Mouse (Mus musculus): ENCODE measurements around the gene Ptpn1. TPM values are rescaled to one million over a fixed set of nuclear protein-coding genes. Genes with fewer than 3 reads are reported as not detected.
A peak's percentile ranks its signal among the peaks of the same experiment; 100 is the strongest.

Ptpn1 gene
- total RNA-seq, 2 experiments from 2014 or later: 9.1 to 11.7 TPM

DNA sequence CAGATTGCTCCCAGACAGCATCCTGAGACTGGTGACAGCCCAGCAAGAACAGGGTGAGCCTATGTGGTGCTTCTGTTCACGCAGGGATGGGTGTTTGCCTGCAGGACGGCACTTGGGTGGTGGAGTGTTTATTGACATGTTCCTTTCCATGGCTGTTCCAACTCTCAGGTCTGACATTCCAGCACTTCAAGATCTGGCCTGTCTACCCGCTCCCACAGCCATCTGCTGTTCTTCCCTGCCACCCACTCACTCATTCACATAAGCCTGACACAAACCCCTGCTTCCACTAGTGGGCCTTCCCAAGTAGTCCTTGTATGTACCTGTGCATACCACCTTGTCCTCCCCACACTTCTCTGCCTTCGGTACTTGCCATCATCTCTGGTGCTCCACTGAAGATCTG lies 31.3 kb downstream of the Ptpn1 start:
- ATAC-seq (replicated peaks; ENCODE audit: low FRiP score, poor library complexity, severe bottlenecking): no peak

DNA sequence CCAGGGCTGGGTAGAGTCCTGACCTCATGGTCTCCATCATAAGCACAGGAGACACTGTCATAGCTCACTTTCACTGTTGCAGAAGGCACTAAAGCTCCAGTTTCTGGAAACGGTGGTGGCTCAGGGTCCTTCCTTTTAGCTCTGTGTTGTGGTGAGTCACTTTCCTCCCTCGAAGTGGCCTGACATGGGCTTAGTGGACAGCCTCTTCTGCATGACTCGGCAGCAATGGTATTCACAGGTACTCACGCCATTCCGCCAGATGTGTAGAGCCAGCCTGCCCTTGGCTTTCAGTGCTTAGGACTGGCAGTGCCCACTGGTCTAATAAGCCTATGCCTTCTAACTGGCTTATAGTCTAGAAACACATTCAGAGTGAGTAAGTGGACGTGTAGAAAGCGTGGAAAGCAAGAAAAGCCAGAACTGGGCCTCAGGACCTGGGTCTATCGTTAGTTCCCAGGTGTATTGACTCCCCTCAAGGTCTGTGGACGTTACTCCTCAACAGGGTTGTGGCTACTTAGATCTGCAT lies 32.0 kb downstream of the Ptpn1 start:
- no peak for ATAC-seq (replicated peaks; ENCODE audit: low FRiP score, poor library complexity, severe bottlenecking)

DNA sequence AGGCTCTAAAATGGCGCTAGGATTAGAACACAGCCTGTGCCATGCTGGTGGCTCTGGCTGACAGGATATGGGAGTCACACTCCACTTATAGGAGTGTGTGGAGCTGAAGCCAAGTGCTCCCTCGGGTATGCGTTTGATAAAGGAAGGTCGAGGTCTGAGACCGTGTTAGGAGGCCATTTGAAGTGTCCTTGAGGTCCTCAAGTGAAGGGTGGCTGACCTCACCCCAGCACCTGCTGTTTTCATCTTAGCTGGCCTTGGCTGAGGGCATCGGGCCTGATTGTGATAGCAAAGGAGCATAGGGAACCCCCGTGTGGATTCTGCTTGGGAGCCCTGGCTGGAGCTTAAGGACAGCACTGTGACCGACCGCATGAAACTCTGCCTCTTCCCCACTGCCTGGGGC lies 32.5 kb downstream of the Ptpn1 start:
- ATAC-seq (replicated peaks; ENCODE audit: low FRiP score, poor library complexity, severe bottlenecking): no peak

DNA sequence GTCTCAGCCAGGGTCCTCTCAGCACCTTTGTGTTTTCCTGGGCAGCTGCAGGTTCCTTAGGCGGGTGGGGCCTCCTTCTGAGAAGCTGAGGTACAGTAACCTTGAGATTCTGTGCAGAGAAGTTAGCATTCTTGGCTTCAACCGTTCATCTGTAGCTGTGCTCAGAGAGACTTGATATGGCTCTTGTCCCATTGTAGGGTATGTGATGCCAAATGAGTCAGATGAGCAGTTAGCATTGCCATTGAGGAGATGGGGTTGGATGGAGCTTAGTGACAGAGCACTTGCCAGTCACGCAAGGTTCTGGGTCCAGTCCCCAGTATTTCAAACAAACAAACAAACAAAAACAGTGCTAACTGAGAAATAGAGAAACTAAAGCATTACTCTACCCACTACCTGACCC lies 34.1 kb downstream of the Ptpn1 start:
- no peak for ATAC-seq (replicated peaks; ENCODE audit: low FRiP score, poor library complexity, severe bottlenecking)

DNA sequence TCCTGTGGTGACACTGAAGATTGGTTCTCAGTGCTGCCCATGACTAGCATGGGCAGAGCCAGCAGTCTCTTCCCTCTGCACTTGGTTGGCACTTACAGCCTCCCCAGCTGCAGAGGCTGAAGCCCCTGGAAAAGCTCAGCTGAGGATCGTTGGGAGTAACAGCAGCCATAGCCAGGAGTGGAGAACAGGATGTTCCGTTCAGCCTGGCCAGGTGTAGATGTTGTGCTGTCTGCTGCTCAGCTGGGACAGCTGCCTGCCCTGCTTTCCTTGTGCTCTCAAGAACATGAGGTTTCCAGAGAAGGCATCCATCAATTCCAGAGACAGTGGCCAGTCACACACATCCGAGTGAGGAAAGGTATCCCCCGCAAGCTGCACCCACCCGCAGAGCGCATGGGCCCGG lies 36.6 kb downstream of the Ptpn1 start:
- ATAC-seq (replicated peaks; ENCODE audit: low FRiP score, poor library complexity, severe bottlenecking): no peak

DNA sequence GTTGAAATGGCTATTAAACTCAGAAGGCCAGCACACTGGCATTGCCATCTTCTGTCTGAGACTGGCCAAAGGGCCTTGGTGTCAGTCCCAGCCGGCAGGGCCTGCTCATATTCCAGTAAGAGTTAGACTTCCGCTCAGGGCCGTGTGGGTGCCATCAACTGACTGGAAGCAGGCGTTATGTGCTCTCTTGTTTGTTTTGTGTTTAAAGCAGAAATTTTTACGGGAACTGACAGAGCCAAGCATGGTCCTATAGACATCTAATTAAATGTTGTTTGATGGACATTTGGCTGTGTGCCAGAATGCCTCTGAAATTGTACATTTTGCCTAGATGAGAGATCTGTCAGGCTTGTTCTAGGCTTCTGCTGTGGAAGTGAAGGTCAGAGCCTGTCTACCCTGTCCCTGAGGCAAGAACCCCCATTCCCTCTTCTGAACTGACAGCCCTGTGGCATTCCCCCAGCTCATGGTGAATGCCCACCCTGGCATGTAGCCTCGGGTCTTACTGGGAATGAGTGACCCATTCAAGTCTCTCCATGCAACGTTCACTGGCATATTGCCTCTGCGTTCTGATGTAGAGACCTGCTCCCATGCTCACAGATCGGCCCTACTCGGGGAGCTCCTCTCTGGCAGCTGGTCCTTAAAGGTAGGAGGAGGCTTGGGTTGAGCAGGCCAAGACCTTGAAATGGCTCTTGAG lies 38.1 kb downstream of the Ptpn1 start:
- no peak for ATAC-seq (replicated peaks; ENCODE audit: low FRiP score, poor library complexity, severe bottlenecking)

DNA sequence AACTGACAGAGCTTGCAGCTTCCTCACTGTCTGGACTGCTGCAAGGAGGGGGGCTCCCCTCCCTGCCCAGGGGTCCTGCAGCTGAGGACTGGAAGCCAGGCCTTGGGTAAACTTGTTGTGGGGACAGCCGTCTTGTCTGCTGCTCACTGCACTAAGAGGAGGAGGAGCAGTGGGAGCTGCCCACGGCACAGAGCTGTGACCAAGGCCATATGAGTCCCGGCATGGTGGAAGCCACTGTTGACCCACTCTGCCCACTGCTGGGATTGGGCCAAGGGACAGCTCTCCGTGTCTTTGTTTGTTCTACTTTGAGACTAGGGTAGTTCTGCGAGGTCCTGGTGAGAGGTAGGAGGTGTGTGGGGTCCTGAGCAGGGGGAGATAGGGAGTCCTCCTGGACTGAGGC lies 40.3 kb downstream of the Ptpn1 start:
- no peak for ATAC-seq (replicated peaks; ENCODE audit: low FRiP score, poor library complexity, severe bottlenecking)

DNA sequence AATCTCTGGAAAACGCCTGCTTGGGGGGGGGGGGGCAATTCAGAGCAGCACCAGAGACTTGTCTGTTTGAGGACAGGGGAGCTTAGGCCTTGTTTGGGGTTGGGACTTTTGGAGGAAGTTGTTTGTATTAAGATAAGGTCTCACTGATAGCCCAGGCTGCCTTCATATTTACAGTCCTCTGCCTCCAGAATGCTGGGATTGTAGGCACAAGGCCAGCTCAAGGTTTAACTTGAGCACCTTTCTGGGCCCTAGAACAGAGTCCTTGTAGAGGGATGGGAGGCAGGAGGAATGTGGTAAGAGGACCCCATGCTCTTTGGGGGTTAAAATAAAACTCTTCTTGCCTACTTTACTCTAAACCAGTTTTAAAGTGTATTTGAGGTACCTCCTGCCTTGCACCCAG lies 41.0 kb downstream of the Ptpn1 start:
- no peak for ATAC-seq (replicated peaks; ENCODE audit: low FRiP score, poor library complexity, severe bottlenecking)

DNA sequence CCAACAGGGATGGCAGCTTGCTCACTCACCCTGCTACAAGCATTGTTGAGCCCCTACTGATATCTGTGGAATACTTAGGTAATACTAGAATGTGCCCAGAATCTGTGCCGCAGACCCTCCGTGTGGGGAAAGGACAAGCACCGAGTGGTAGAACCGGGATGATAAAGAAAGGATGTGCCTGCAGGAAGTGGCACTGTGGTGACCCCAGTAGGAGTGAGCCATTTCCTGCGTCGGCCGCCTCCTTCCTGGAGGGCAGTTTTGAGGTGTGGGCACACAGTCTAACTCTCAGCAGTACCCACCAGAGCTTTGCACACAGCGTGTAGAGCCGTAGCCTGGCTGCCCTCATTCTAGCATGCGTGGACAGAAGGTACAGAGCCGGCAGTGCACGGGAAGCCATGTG lies 43.9 kb downstream of the Ptpn1 start:
- no peak for ATAC-seq (replicated peaks; ENCODE audit: low FRiP score, poor library complexity, severe bottlenecking)

DNA sequence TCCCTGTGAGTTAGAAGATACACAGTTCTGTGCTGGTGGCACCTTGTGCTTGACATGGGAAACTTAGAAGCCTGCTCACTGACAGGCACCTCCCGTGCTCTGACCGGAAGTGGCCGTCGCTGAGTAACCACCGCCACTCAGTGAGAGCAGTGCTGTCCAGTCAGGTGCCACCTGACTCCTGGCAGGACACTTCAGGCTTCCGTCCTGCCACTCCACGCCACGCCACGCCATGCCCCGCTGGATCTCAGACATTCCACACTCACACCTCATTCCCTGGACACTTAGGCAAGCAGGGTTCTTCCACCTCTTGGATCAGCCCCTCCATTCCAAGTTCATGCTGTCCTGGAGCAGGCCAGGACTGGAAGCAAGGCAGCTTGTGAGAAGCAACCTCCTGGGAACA lies 46.4 kb downstream of the Ptpn1 start:
- no peak for ATAC-seq (replicated peaks; ENCODE audit: low FRiP score, poor library complexity, severe bottlenecking)

DNA sequence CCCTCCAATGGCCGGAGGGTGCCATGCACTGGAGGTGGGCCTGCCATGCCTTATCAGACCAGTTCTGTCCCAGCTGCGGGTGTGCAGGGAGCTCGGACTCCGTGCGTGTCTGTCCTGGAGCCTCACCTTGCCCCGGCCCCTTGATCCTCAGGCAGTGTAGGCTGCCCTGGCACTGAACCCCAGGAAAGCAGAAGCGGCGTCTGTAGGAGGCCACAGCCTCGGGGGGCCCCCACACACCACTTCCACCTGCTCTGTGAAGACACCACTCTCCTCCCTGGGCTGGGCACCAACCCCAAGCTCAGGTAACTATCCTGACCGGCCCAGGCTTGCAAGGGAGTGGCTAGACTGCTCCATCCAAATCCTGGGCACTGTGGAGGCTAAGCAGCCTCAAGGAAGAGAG lies 48.5 kb downstream of the Ptpn1 start:
- no peak for ATAC-seq (replicated peaks; ENCODE audit: low FRiP score, poor library complexity, severe bottlenecking)

DNA sequence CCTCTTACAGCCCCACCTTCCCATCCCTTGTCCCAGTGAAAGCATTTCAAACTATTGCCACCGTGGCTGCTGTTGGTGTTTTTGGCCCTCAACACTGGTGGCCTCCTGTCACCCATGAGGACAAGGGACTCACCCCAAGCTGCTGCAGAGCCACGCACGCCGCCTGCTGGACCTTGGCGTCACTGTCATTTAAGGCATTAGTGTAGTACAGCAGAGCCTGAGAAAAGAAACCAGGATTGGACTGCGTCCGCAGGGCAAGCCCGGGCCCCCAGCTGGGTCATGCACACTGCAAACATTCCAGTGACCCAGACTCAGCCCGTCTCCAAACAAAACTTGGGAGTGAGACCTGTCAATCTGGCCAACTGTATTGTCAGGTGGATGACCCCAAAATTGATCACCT lies 50.8 kb downstream of the Ptpn1 start:
- ATAC-seq (replicated peaks; ENCODE audit: low FRiP score, poor library complexity, severe bottlenecking): no peak

DNA sequence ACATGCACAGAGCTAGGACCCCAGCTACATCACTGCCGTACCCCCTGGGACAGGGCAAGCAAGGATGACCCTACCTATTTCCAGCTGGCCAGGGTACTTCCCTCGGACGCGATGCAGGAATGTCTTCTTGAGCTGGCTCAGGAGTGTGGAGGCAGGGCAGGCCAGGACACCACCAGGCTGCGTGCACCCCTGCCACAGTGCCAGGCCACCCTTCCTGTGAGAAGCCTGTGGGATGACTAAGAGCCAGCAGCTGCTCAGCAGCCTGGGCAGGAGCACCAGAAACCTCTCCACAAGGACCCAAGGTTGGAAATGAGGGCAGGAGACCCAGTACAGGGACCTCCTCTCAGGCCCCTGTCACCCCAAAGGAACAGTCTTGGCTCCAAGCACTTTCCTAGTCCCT lies 52.5 kb downstream of the Ptpn1 start:
- no peak for ATAC-seq (replicated peaks; ENCODE audit: low FRiP score, poor library complexity, severe bottlenecking)

DNA sequence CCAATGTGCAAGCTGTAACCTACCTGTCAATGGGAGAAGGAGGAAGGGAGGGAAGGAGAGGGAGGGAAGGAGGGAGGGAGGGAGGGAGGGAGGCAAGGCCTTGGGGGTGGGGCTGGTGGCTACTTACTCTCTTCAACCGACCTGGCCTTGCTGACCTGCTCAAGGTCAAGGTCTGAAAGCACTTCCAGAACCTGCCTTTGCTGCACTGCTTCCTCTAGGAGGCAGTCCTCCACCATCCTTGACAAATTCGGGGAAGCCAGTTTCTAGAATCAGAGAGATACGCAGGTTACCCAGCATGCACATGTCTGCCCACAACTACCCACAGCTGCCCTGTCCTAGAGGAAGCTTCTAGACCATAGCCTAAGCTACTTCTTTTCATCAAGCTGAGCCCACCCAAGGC lies 53.1 kb downstream of the Ptpn1 start:
- no peak for ATAC-seq (replicated peaks; ENCODE audit: low FRiP score, poor library complexity, severe bottlenecking)

DNA sequence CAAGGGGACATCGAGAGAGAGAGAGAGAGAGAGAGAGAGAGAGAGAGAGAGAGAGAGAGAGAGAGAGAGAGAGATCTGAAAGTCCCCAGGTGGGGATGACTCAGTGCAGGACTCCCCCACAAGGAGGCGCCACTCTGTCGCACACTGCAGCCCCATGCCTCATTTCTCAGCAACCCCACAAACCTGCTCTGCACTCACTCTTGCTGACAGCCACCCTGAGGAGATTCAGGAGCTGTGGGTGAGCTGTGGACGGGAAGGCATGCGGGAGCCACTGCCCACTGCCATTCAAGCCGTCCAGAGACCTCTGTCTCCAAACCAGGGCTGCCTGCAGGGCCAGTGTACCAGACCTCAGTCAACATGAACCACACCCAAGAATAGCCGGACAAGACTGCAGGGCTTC lies 54.9 kb downstream of the Ptpn1 start:
- no peak for ATAC-seq (replicated peaks; ENCODE audit: low FRiP score, poor library complexity, severe bottlenecking)

DNA sequence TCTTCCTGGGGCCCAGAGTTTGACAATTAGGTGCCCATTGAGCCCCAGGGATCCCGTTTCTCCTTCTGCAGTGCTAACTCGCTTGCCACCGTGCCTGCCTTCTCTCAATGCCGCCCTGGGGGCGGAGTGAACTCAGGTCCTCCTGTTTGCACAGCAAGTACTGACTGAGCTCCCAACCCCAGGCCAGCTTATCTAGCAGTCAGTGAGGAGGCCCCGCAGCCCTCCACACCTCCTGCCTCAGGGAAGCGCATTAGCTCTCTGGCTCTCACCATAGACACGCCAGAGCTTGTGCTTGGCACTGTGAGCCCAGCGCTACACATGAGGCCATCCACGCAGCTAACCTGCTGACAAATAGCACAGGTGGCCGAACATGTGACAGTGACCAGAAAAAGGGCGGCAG lies 55.8 kb downstream of the Ptpn1 start:
- ATAC-seq (replicated peaks; ENCODE audit: low FRiP score, poor library complexity, severe bottlenecking): no peak

DNA sequence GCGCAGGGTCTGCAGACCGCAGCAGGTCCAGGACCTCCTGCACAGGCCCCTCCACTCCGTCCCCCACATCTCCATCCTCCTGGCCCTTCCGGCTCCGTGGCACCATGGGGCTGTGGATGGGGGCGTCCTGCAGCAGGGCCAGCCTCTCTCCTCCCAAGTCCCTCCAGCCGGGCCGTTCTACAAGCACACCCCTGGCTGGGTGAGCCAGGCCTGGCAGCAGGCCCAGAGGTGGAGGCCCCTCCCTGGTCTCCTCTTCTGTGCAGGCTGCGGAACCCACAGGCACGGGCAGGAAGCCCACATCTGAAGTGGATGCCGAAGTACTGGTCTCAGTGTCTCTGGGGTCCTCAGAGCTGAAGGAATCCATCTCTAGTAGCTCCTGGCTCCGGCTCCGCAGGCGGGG lies 57.5 kb downstream of the Ptpn1 start:
- no peak for ATAC-seq (replicated peaks; ENCODE audit: low FRiP score, poor library complexity, severe bottlenecking)

DNA sequence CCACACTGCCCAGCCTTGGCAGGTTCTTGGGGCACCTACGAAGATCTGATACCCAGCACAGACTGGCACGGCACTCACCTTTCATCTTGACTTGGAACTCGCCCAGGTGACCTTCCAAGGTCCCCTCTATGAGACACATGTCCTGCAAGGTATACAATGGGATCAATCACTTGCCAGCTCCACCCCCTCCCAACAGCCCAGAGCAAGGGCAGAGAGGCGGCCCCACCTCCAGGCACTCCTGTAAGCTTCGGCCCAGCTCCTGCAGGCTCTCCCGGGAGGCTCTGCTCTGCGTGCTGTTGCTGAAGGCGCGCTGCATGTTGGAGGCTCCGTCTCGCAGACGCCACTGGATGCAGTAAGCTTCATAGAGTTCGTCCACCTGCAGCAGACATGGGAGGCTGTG lies 61.4 kb downstream of the Ptpn1 start:
- 0 out of 2 replicates have a peak, but pooled peaks have one; percentile 16 for ATAC-seq (replicated peaks; ENCODE audit: low FRiP score, poor library complexity, severe bottlenecking)

DNA sequence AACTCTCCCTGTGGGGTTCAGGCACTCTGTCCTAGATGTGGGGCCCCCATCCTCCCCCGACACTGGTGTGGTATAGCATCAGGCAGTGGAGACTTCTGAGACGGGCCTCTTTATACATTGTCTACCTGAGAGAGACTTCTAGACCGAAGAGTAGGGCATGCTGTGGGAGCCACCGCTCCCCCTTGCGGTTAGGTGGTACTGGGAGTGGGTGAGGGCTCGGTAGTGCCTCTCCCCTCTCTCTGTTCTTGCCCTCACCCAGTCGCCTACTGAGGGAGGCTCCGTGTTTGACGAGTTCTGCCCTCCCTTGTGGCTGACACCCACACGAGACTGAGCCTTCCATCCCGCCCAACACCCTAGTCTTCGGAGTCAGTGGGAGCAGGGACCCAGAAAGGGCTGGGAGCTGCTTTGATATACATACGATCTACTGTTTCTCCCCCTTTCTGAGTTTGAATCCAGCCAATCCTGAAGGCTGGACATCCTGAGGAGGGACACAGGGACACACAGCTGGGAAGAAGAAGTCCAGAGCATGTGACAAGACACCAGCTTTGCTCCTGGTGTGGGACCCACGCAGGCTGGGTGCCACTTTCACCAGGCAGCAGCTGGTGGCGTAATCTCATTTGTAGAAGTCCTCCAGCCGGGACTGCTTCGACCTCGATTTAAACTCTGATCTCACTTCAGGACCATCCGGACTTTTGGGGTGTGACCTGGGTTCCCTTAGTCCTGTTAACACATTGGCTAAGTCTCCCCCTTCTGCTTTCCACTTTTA lies 64.2 kb downstream of the Ptpn1 start:
- no peak for ATAC-seq (replicated peaks; ENCODE audit: low FRiP score, poor library complexity, severe bottlenecking)

DNA sequence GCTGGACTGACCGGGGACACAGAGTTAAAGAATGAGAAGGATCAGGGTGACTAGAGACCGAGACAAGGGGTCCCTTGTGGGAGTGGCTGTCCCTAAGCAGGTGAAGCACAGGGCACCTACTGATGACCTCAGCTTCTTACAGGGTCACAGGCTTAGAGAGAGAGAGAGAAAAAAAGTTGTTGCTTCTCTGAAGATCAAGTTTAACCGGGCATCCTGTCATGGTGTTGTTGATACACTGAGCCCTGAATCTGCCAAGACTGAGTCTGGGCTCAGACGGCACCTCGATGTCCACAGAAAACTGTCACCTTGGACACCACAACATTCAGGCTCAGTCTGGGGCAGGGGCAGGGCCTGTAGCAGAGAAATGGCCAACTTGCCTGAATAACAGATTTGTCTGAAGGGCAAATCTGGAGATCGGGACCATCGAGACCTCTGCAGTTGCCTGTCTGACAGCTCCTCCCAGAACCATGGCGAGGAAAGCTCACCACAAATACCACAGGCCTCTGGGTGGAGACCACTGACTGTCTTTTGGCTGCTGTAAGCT lies 64.9 kb downstream of the Ptpn1 start:
- no peak for ATAC-seq (replicated peaks; ENCODE audit: low FRiP score, poor library complexity, severe bottlenecking)

DNA sequence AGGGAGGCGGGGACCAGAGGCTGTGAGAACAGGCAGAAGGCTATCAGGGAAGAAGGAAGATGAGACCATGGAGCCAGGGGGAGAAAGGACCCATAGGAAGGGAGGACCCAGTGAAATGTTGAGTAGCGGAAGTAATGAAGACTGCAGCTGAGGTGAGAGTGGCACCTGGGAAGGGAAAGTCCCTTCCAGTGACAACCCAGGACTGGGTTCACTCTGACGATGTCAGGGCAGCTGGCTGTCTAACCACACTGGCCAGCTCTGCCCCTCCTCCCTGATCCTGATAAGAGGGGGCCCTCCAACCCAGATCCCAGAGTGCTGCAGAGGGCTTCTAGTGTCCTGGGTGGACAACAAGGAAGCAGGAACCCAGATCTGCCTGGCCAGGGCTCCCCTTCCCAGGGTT lies 65.7 kb downstream of the Ptpn1 start:
- no peak for ATAC-seq (replicated peaks; ENCODE audit: low FRiP score, poor library complexity, severe bottlenecking)
